Mouse (Mus musculus) forebrain, embryonic 16.5 days (tissue): ENCODE results near the gene Pde1a. TPM values are rescaled to one million over a fixed set of nuclear protein-coding genes. Genes with fewer than 3 reads are reported as not detected.

ENCODE experiments used
- ATAC-seq: fragments of 200-750 bp; cut with Nextera tagmentation; 2 replicates; pipeline ENCODE4 v1.8.0; 2017; ENCODE audit warnings: mild to moderate bottlenecking, moderate library complexity
- H3K27ac ChIP-seq: fragments of 300-500 bp; sonication (generic); 2 replicates; pipeline ENCODE4 v1.5.1; 2014; ENCODE audit warnings: low read length, control low read depth
- H3K27me3 ChIP-seq: fragments of 300-500 bp; sonication (generic); replicated peaks from 2 replicates; pipeline ENCODE4 v1.6.1; 2014; ENCODE audit warnings: low read length; ENCODE audit not compliant: control insufficient read depth, insufficient read depth
- H3K36me3 ChIP-seq: fragments of 300-500 bp; sonication (generic); 2 replicates; pipeline ENCODE4 v1.6.1; 2014; ENCODE audit not compliant: control insufficient read depth, insufficient read depth
- H3K4me1 ChIP-seq: fragments of 300-500 bp; sonication (generic); replicated peaks from 2 replicates; pipeline ENCODE4 v1.6.1; 2014; ENCODE audit warnings: low read length; ENCODE audit not compliant: control insufficient read depth, insufficient read depth
- H3K4me2 ChIP-seq: fragments of 300-500 bp; sonication (generic); 2 replicates; pipeline ENCODE4 v1.6.1; 2014; ENCODE audit warnings: mild to moderate bottlenecking, low read length, control low read depth
- H3K4me3 ChIP-seq: fragments of 300-500 bp; sonication (generic); replicated peaks from 2 replicates; pipeline ENCODE4 v1.5.1; 2014; ENCODE audit warnings: mild to moderate bottlenecking, low read length, control low read depth
- H3K9ac ChIP-seq: fragments of 300-500 bp; sonication (generic); replicated peaks from 2 replicates; pipeline ENCODE4 v1.6.1; 2014; ENCODE audit warnings: low read depth, low read length, control low read depth
- H3K9me3 ChIP-seq: fragments of 300-500 bp; sonication (generic); 2 replicates; pipeline ENCODE4 v1.6.1; 2016; ENCODE audit warnings: low read length; ENCODE audit not compliant: control insufficient read depth
- WGBS: fragments of 180-500 bp; shearing (Covaris S2); extraction: QIAGEN DNeasy Blood & Tissue Kit; methylation state at CpG from one replicate; pipeline ENCODE4 v1.1.7; 2014; 5-methylcytosine and 5-hydroxymethylcytosine counted together
- polyA plus RNA-seq: library from polyadenylated mRNA; unstranded; fragments of >200 nt; fragmentation: Nextera tagmentation; extraction: Ambion mirVana; gene quantifications from 2 replicates; pipeline ENCODE4 v1.2.1, GENCODE M21; 2015

The Pde1a gene
- polyA plus RNA-seq, 1 experiment from 2014 or later = 20.3 TPM

GRCm38 (mm10) chr2:80025597-80025996, 103.7 kb downstream of the Pde1a start:
- no peak overlapping the region for H3K4me2 ChIP-seq

DNA sequence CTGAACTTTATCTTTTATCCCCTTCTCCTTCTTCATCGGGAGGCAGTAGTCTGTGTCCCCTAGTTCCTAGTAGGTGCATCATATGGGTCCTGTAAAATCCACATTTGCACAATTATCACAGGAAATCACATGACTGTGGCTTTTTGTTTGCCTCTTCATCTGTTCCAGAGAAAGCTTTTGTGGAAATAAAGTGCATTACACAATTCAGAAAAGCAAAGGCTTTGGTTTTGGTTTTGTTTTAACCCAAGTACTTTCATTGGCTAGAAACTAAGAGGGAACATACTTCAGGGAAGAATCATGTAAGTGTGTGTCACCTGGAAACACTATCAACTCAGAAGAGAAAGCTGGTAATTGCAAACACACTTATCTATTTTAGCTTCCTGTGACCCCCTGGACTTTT, 104.2 kb downstream of the Pde1a start:
- 85% methylated on average over 1 of the region's 1 CpGs for WGBS
- Histone ChIP-seq H3K9me3 (no peaks in the 10 kb centered on the region), H3K4me2 (no peak overlapping the region), H3K4me1 (no peaks in the 10 kb centered on the region), H3K9ac (no peak overlapping the region), H3K27me3 (no peaks in the 10 kb centered on the region), H3K27ac (no peak overlapping the region), H3K4me3 (no peak overlapping the region), H3K36me3 (no peaks in the 10 kb centered on the region)
- ATAC-seq = no peak

More at GRCm38 (mm10) chr2:80025597-80025996, 103.7 kb downstream of the Pde1a start:
- H3K27ac ChIP-seq = no peak overlapping the region
- no peaks in the 10 kb centered on the region for H3K27me3 ChIP-seq
- no peak overlapping the region for H3K9ac ChIP-seq
- WGBS = 81% methylated on average over 1 of the region's 1 CpGs
- H3K4me3 ChIP-seq = no peak overlapping the region
- no peak for ATAC-seq
- no peaks in the 10 kb centered on the region for H3K36me3 ChIP-seq
- H3K4me1 ChIP-seq = no peaks in the 10 kb centered on the region
- no peaks in the 10 kb centered on the region for H3K9me3 ChIP-seq

DNA sequence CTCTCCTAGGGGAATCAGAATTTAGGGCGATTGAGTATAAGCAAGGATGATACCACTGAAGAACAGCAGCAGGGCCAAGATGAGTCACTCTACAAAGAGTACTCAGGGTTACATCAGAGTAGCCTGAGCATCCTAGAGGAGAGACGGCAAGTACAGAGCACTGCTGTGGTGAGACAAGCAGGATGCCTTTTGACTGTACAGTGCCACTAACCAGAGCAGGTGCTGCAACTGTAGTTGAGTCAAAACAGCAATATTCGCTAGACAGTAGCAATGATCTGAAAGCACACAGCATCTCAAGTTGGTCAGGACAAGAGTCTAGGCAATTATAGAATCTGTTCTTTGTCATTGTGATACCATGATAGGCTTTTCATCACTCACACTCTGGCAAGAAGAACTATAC, 115.1 kb downstream of the Pde1a start:
- no peak overlapping the region for H3K27ac ChIP-seq
- no peak overlapping the region for H3K4me3 ChIP-seq
- no peaks in the 10 kb centered on the region for H3K9me3 ChIP-seq
- WGBS = 91% methylated on average over 3 of the region's 3 CpGs
- no peaks in the 10 kb centered on the region for H3K36me3 ChIP-seq
- no peak overlapping the region for H3K4me2 ChIP-seq
- no peak overlapping the region for H3K9ac ChIP-seq
- no peaks in the 10 kb centered on the region; the same call in 1 of the 2 replicates for H3K4me1 ChIP-seq
- H3K27me3 ChIP-seq = no peaks in the 10 kb centered on the region
- no peak for ATAC-seq

DNA sequence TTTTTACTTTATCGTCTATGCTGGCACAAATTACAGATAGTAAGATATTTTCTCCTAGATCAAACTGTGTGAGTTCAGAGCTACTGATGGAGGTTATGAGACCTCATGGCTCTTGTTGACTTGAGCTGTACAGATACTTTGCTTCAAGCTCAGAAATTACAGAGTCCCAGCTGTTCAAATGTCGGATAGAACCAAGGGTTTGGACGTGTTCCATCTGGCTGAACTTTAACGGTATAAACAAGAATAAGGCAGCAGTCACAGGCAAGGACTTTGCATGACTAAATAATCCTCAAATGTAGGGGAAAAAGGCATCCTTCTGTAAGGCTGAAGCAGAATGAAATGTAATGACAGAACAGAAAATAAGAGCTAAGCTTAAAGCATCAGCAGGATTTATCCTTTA, 116.2 kb downstream of the Pde1a start:
- H3K27ac ChIP-seq = no peak overlapping the region
- H3K9ac ChIP-seq = no peak overlapping the region
- H3K4me3 ChIP-seq = no peak overlapping the region
- no peaks in the 10 kb centered on the region; the same call in 1 of the 2 replicates for H3K4me1 ChIP-seq
- no peaks in the 10 kb centered on the region for H3K27me3 ChIP-seq
- H3K4me2 ChIP-seq = no peak overlapping the region
- peak; percentile 88 for ATAC-seq
- WGBS = 43% methylated on average over 4 of the region's 4 CpGs
- no peaks in the 10 kb centered on the region for H3K36me3 ChIP-seq
- no peaks in the 10 kb centered on the region for H3K9me3 ChIP-seq

DNA sequence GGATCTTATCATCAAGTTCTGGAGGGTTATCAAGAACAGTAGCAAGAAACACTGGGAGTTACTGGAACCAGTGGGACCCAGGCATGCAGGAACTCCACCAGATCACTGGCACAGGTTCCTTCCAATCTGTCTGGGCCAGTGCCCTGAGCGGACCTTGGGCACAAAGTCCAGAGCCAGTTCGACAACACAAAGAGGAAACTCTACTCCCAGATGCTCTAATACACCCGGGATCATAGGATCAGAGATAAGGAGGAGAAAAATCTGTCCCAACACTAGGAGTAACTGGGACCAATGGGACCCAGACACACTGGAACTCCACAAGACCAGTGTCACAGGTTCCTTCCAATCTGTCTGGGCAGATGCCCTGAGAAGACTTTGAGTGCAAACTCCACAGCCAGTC, 130.1 kb downstream of the Pde1a start:
- WGBS = 89% methylated on average over 3 of the region's 3 CpGs
- Histone ChIP-seq H3K9me3 (no peaks in the 10 kb centered on the region), H3K4me3 (no peak overlapping the region), H3K4me1 (no peaks in the 10 kb centered on the region), H3K27me3 (no peaks in the 10 kb centered on the region), H3K4me2 (no peak overlapping the region), H3K27ac (no peak overlapping the region), H3K9ac (no peak overlapping the region), H3K36me3 (no peaks in the 10 kb centered on the region)
- no peak for ATAC-seq

GRCm38 (mm10) chr2:79998460-79998859, 130.8 kb downstream of the Pde1a start:
- Histone ChIP-seq H3K4me2 (no peak overlapping the region), H3K9me3 (no peaks in the 10 kb centered on the region), H3K9ac (no peak overlapping the region), H3K27ac (no peak overlapping the region), H3K27me3 (no peaks in the 10 kb centered on the region), H3K4me1 (no peaks in the 10 kb centered on the region), H3K36me3 (no peaks in the 10 kb centered on the region), H3K4me3 (no peak overlapping the region)
- 89% methylated on average over 2 of the region's 2 CpGs for WGBS
- ATAC-seq = no peak

GRCm38 (mm10) chr2:79991642-79992041, 137.6 kb downstream of the Pde1a start:
- H3K36me3 ChIP-seq = no peaks in the 10 kb centered on the region
- 74% methylated on average over 6 of the region's 6 CpGs for WGBS
- H3K4me3 ChIP-seq = no peak overlapping the region
- no peak overlapping the region for H3K9ac ChIP-seq
- no peaks in the 10 kb centered on the region for H3K4me1 ChIP-seq
- no peak overlapping the region for H3K27ac ChIP-seq
- no peaks in the 10 kb centered on the region for H3K9me3 ChIP-seq
- ATAC-seq = no peak
- no peak overlapping the region for H3K4me2 ChIP-seq
- H3K27me3 ChIP-seq = no peaks in the 10 kb centered on the region

GRCm38 (mm10) chr2:79983778-79984177, 145.5 kb downstream of the Pde1a start:
- Histone ChIP-seq H3K4me1 (peaks cover 4% of the 10 kb centered on the region; the same call in 1 of the 2 replicates), H3K9me3 (no peaks in the 10 kb centered on the region), H3K27me3 (no peaks in the 10 kb centered on the region), H3K4me2 (no peak overlapping the region), H3K27ac (no peak overlapping the region), H3K36me3 (no peaks in the 10 kb centered on the region), H3K9ac (no peak overlapping the region), H3K4me3 (no peak overlapping the region)
- WGBS = 82% methylated on average over 4 of the region's 4 CpGs
- no peak for ATAC-seq

DNA sequence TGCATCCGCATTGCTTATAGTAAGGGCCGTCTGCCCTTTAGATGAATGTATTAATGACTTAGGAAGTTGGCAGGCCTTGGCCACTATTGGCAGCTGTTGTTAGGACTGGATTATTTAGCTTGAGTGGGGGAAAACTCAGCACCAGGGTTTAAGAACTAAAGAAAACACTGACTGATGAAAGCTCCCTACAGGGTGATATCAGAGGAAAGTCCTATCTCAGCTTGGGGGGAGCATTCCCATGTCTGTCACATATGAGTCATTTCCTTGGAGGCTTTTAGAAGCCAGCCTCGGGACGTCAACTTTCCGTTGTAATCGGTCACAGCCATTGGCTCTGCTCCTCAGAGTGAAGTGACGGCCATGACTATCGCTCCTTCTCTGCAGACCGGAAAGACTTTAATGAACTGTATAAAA, 146.0 kb downstream of the Pde1a start:
- Histone ChIP-seq H3K4me2 (no peak overlapping the region; the same call in 1 of the 2 replicates), H3K4me3 (no peak overlapping the region), H3K36me3 (no peaks in the 10 kb centered on the region), H3K4me1 (peaks cover 4% of the 10 kb centered on the region; the same call in 1 of the 2 replicates), H3K9ac (no peak overlapping the region), H3K27me3 (no peaks in the 10 kb centered on the region), H3K9me3 (no peaks in the 10 kb centered on the region), H3K27ac (no peak overlapping the region)
- 40% methylated on average over 9 of the region's 9 CpGs for WGBS
- ATAC-seq = peak; percentile 84

DNA sequence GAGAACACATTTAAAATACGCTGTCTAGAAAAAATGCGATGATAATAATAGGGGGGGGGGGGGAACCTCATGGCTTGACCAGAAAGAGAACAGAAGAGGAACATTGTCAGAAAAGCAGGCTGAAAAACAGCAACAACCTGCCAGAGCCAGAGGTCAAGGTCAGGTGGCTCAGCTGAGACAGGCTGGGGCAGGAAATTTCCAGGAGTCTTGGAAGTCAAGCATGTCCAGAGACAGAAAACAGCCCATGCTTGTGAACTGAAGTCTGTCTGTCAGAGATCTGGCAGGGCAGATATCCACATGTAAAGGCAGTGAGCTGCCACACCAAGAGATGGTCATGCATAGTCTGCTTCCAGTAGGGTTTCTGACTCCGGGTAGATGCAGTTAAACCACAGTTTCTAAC, 147.5 kb downstream of the Pde1a start:
- Histone ChIP-seq H3K4me1 (peaks cover 4% of the 10 kb centered on the region; the same call in 1 of the 2 replicates), H3K27ac (no peak overlapping the region), H3K9ac (no peak overlapping the region), H3K27me3 (no peaks in the 10 kb centered on the region), H3K9me3 (no peaks in the 10 kb centered on the region), H3K4me3 (no peak overlapping the region), H3K36me3 (no peaks in the 10 kb centered on the region), H3K4me2 (no peak overlapping the region)
- ATAC-seq = no peak
- WGBS = 94% methylated on average over 3 of the region's 3 CpGs
